Mouse (Mus musculus) cerebellum, adult 2 months (tissue): ENCODE results near the gene Borcs6. TPM values are rescaled to one million over a fixed set of nuclear protein-coding genes. Genes with fewer than 3 reads are reported as not detected.
A peak's percentile ranks its signal among the peaks of the same experiment; 100 is the strongest.

Experiments
- DNase-seq, 2 experiments: peaks; one replicate each; pipeline ENCODE4 v3.0.0; 2021
- H3K27ac ChIP-seq: fragments of 200-500 bp; 2 replicates; pipeline ENCODE4 v1.5.1; 2012; ENCODE audit warnings: low read length, control low read depth, inconsistent platforms; ENCODE audit not compliant: insufficient read depth
- H3K27me3 ChIP-seq: fragments of 200-500 bp; 2 replicates; pipeline ENCODE4 v1.6.1; 2012; ENCODE audit warnings: inconsistent platforms, mild to moderate bottlenecking, low read length, moderate library complexity; ENCODE audit not compliant: control insufficient read depth, insufficient read depth
- H3K4me1 ChIP-seq: fragments of 200-500 bp; 2 replicates; pipeline ENCODE4 v1.6.1; 2011; ENCODE audit warnings: low read length; ENCODE audit not compliant: control insufficient read depth, insufficient read depth
- H3K4me3 ChIP-seq: fragments of 200-500 bp; replicated peaks from 2 replicates; pipeline ENCODE3; 2011; ENCODE audit warnings: mild to moderate bottlenecking, low read depth, low read length, control low read depth; ENCODE audit not compliant: insufficient read depth
- CTCF ChIP-seq: fragments of 200-500 bp; IDR thresholded peaks from 2 replicates; pipeline ENCODE4 v1.5.1; 2011; ENCODE audit warnings: low read depth, mild to moderate bottlenecking, control low read depth, low read length, moderate library complexity, borderline replicate concordance; ENCODE audit not compliant: insufficient read depth
- POLR2A ChIP-seq: fragments of 200-500 bp; IDR thresholded peaks from 2 replicates; pipeline ENCODE4 v1.6.1; 2011; ENCODE audit warnings: low read length, control low read depth, borderline replicate concordance; ENCODE audit not compliant: insufficient read depth
- WGBS: fragments of 180-500 bp; shearing (Covaris S2); methylation state at CpG from one replicate; pipeline ENCODE4 v1.1.7; 2018; 5-methylcytosine and 5-hydroxymethylcytosine counted together
- polyA plus RNA-seq: library from polyadenylated mRNA; depleted of rRNA; stranded (reverse); fragments of >200 nt; gene quantifications from 2 replicates; pipeline ENCODE4 v1.2.3, GENCODE M21; 2012

The Borcs6 gene
- polyA plus RNA-seq, 1 experiment: 36.7 TPM

- no peak for DNase-seq
- no peaks in the 10 kb centered on the region for H3K4me1 ChIP-seq
- TF ChIP-seq POLR2A (no peak), CTCF (no peak)
- H3K27ac ChIP-seq: no peak overlapping the region
- no peak overlapping the region for H3K4me3 ChIP-seq
- no peaks in the 10 kb centered on the region for H3K27me3 ChIP-seq
- WGBS: 93% methylated on average over 3 of the region's 3 CpGs
Observed at GRCm38 (mm10) chr11:69026562-69026961, 33.0 kb upstream of the Borcs6 start.

DNA sequence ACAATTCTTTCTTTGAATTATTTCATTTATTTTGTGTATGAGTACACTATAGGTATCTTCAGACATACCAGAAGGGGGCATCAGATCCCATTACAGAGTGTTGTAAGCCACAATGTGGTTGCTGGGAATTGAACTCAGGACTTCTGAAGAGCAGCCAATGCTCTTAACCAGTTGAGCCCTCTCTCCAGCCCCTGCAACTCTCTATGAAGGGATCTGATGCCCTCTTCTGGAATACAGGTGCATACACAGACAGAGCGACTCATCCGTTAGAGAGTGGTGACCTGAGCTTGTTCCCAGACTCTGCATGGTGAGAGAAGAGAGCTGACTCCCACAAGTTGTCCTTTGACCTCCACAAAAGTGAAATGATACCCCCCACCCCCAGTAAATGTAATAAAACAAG, 30.7 kb upstream of the Borcs6 start:
- WGBS: 46% methylated on average over 2 of the region's 2 CpGs
- no peak for DNase-seq
- H3K27me3 ChIP-seq: no peaks in the 10 kb centered on the region
- H3K4me3 ChIP-seq: no peak overlapping the region
- TF ChIP-seq POLR2A (no peak), CTCF (peak; percentile 46)
- H3K27ac ChIP-seq: no peak overlapping the region
- H3K4me1 ChIP-seq: no peaks in the 10 kb centered on the region

DNA sequence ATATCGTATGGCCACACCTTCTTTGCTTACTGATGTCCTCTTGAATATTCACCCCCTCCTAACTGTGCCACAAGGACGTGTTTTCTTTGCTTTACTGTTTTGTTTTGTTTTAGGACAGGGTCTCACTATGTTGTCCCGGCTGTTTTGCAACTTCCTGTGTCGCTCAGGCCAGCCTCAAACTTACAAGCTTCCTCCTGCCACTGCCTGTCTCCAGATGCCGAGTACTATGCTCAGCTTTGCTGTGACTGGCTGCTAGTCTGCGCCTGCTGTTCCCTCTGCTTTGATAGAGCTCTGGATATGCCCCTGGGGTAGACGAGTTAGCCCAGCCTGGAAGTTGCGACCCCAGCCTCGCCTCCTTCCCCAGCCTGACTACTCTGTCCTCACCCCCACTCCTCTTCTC, 26.0 kb upstream of the Borcs6 start:
- 85% methylated on average over 9 of the region's 9 CpGs for WGBS
- H3K27ac ChIP-seq: no peak overlapping the region

GRCm38 (mm10) chr11:69034585-69034984, 24.9 kb upstream of the Borcs6 start:
- no peak for TF ChIP-seq POLR2A
- no peak for TF ChIP-seq CTCF

More for the DNA sequence above, 26.0 kb upstream of the Borcs6 start:
- peaks cover 3% of the 10 kb centered on the region for H3K4me1 ChIP-seq
- H3K4me3 ChIP-seq: no peak overlapping the region
- TF ChIP-seq POLR2A (no peak), CTCF (no peak)
- no peak for DNase-seq
- H3K27me3 ChIP-seq: no peaks in the 10 kb centered on the region

GRCm38 (mm10) chr11:69035411-69035810, 24.1 kb upstream of the Borcs6 start:
- WGBS: 83% methylated on average over 9 of the region's 9 CpGs
- H3K27me3 ChIP-seq: no peaks in the 10 kb centered on the region
- H3K4me1 ChIP-seq: peaks cover 3% of the 10 kb centered on the region
- TF ChIP-seq POLR2A (no peak), CTCF (no peak)
- peak overlapping the region; percentile 19 for H3K4me3 ChIP-seq
- no peak overlapping the region for H3K27ac ChIP-seq
- no peak for DNase-seq

More at GRCm38 (mm10) chr11:69034585-69034984, 24.9 kb upstream of the Borcs6 start:
- no peak for DNase-seq
- Histone ChIP-seq H3K4me1 (peaks cover 3% of the 10 kb centered on the region), H3K27ac (no peak overlapping the region), H3K27me3 (no peaks in the 10 kb centered on the region), H3K4me3 (no peak overlapping the region)
- WGBS: 95% methylated on average over 3 of the region's 3 CpGs

GRCm38 (mm10) chr11:69035849-69036248, 23.7 kb upstream of the Borcs6 start:
- H3K4me1 ChIP-seq: peaks cover 3% of the 10 kb centered on the region
- DNase-seq: peak; percentile 91 to 94
- TF ChIP-seq CTCF (peak; percentile 80), POLR2A (no peak; the same call in 1 of the 2 replicates)
- WGBS: 1% methylated on average over 8 of the region's 8 CpGs
- peak overlapping the region; percentile 55 for H3K4me3 ChIP-seq
- no peaks in the 10 kb centered on the region for H3K27me3 ChIP-seq
- no peak overlapping the region for H3K27ac ChIP-seq

GRCm38 (mm10) chr11:69036486-69037230, 22.9 kb upstream of the Borcs6 start:
- Histone ChIP-seq H3K27ac (peak overlapping the region; percentile 72; the same call in 1 of the 2 replicates), H3K4me3 (peak overlapping the region; percentile 97), H3K27me3 (no peaks in the 10 kb centered on the region), H3K4me1 (peaks cover 3% of the 10 kb centered on the region)
- peak; percentile 88 to 92 for DNase-seq
- TF ChIP-seq CTCF (no peak), POLR2A (no peak)
- 6% methylated on average over 20 of the region's 20 CpGs for WGBS

DNA sequence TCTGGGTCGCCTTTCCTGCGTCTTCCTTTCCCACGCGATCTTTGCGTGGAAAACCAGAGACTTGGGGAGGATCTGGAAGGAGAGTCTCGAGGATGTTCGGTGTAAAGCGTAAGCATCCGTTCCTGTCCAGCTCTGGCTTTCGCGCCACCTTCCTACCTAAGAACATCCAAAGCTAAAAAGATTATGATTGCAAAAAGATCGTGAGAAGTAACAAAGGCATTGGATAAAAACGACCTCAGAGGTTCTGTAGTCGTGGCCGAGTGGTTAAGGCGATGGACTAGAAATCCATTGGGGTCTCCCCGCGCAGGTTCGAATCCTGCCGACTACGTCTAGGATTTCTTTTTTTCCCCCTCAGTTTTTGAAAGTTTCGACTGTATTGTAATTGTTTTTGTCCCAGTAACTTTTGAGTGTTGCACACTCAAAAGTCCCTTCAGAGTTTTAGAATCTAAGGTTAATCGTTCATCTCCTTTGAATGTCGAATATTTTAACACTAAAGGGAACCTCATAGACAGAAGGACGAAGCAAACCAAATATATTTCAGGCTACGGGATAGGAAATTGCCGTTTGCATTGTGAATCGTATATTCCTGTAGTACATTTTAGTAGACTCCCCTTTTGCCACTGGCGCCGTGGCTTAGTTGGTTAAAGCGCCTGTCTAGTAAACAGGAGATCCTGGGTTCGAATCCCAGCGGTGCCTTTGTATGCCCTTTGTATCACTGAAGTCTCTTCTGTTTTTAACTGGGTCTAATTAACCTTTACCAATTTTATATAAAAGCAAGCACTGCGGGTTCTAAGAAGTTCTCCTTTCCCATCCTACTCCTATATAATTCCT, 22.1 kb upstream of the Borcs6 start:
- H3K27ac ChIP-seq: peak overlapping the region; percentile 72; the same call in 1 of the 2 replicates
- DNase-seq: peak; percentile 84 to 87
- under 1% methylated on average over 34 of the region's 34 CpGs for WGBS
- peak overlapping the region; percentile 97 for H3K4me3 ChIP-seq
- no peak for TF ChIP-seq POLR2A
- TF ChIP-seq CTCF: no peak
- peaks cover 3% of the 10 kb centered on the region for H3K4me1 ChIP-seq
- H3K27me3 ChIP-seq: no peaks in the 10 kb centered on the region
